Mouse (Mus musculus): ENCODE data around the gene Tmem265.

GRCm38 (mm10) chr7:127541671-127542070, 19.5 kb upstream of the Tmem265 start:
- no peak for TF ChIP-seq CTCF (IDR thresholded peaks at IDR 0.05; ENCODE audit: insufficient read depth, low read length)
- no peak for TF ChIP-seq POLR2A (IDR thresholded peaks at IDR 0.05; ENCODE audit: borderline replicate concordance, extremely low read depth, low read depth, low read length)

Measured in lung, adult 2 months (tissue).